Mouse (Mus musculus): ENCODE results near the gene Pgm5. TPM values are rescaled to one million over a fixed set of nuclear protein-coding genes. Genes with fewer than 3 reads are reported as not detected.

Gene Pgm5
- polyA plus RNA-seq, 1 experiment from 2014 or later: 0.44 TPM

GRCm38 (mm10) chr19:24848844-24849243, 12.8 kb downstream of the Pgm5 start:
- no peak for ATAC-seq (replicated peaks)
- no peaks in the 10 kb centered on the region for H3K27me3 ChIP-seq (replicated peaks)
- no peak overlapping the region for H3K9ac ChIP-seq
- H3K4me3 ChIP-seq: no peak overlapping the region
- 86% methylated on average over 2 of the region's 2 CpGs for WGBS
- no peaks in the 10 kb centered on the region for H3K9me3 ChIP-seq
- no peak overlapping the region for H3K4me2 ChIP-seq
- 0 out of 2 replicates have a peak, but pooled peaks cover 3% of the 10 kb centered on the region for H3K4me1 ChIP-seq
- H3K27ac ChIP-seq: no peak overlapping the region
- H3K36me3 ChIP-seq (replicated peaks): no peaks in the 10 kb centered on the region

DNA sequence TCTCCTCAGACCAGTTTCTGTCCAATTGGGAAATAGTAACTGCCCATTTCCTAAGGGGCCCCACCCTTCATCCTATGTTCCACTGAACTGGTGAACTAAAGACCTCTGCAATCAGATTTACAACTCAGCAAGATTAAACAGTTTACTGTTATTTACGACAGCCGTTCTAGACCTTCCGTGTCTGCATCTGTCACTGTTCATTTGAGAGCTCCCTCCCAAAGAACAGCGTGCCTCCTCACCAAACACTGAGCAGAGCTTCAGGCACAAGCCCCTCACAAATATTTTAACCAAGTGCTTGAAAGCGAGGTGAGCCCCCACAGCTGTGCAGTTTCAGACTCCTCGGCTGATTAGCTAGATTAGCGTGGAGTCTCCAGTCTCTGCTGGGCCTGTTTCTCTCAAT, 13.3 kb downstream of the Pgm5 start:
- WGBS: 55% methylated on average over 7 of the region's 7 CpGs
- H3K4me2 ChIP-seq: no peak overlapping the region
- ATAC-seq (replicated peaks): no peak
- 0 out of 2 replicates have a peak, but pooled peaks cover 3% of the 10 kb centered on the region for H3K4me1 ChIP-seq
- no peak overlapping the region for H3K27ac ChIP-seq
- H3K9ac ChIP-seq: no peak overlapping the region
- H3K4me3 ChIP-seq: no peak overlapping the region
- H3K9me3 ChIP-seq: no peaks in the 10 kb centered on the region
- no peaks in the 10 kb centered on the region for H3K36me3 ChIP-seq (replicated peaks)
- no peaks in the 10 kb centered on the region for H3K27me3 ChIP-seq (replicated peaks)

DNA sequence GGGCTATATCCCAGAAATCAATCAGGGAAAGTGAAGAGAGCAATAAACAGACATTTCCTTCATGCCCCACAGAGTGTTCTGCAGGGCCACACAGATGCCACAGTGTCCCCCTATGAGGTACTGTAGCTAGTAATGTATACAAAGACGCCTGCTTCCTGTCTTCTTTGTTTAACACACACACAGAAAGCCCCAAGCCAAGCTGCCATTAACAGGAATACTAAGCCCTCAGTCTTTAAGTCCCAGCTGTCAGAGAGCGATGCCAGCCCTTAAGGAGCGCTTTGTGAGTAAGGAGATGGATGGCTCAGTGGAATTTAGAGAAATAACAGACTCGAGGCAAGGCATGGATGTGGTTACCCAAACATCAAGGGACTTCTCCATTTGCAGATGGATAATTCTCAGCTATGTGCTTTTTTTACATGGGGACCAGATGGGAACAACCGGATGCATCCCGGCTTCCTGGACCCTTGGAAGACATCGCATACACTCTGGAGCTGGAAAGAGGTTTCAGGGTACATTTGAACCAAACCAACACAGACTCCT, 16.6 kb downstream of the Pgm5 start:
- Histone ChIP-seq H3K27ac (no peak overlapping the region), H3K4me2 (no peak overlapping the region), H3K36me3 (replicated peaks) (no peaks in the 10 kb centered on the region), H3K9ac (no peak overlapping the region), H3K27me3 (replicated peaks) (no peaks in the 10 kb centered on the region), H3K4me3 (no peak overlapping the region), H3K9me3 (no peaks in the 10 kb centered on the region), H3K4me1 (no peaks in the 10 kb centered on the region)
- peak; percentile 54; the same call in 1 of the 2 replicates for ATAC-seq (replicated peaks)
- WGBS: 57% methylated on average over 7 of the region's 7 CpGs

DNA sequence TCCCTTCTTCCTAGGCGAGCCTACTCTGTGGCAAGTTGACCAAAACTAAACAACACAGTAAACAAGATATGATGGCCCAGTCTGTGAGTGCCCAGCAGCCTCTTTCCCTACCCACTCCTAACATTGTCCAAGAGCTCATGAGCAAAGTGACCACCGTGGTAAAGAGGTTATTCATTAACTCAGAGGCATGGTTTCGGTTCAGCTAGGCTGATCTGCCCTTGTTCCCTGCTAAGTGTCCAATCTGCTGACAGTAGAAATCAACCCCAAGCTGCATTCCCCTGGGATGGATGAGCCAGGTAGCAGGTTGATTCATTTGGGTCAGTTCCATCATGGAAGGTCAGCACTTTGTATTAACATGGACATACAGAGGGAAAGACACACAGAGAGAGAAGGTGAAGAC, 19.6 kb downstream of the Pgm5 start:
- Histone ChIP-seq H3K4me1 (no peaks in the 10 kb centered on the region), H3K9ac (no peak overlapping the region), H3K4me2 (no peak overlapping the region), H3K4me3 (no peak overlapping the region), H3K27me3 (replicated peaks) (no peaks in the 10 kb centered on the region), H3K9me3 (no peaks in the 10 kb centered on the region), H3K36me3 (replicated peaks) (no peaks in the 10 kb centered on the region), H3K27ac (no peak overlapping the region)
- 92% methylated on average over 3 of the region's 3 CpGs for WGBS
- ATAC-seq (replicated peaks): no peak

DNA sequence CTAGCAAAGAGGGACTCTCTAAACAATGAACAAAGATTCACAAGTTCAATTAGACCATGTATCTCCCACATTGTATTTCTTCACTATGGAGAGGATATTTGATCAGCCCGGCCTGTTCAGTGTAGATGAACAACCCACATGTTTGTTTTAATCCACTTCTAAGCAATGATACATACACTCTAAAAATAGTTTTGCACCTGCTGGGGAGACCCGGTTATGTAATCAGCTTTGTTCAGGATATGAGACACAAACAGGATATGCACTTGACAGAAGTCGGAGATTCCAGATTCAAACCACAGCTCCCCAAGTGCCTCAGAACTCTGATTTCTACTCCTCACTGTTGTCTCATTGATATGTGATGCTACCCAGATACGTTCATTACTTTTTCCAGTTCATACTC, 37.1 kb downstream of the Pgm5 start:
- Histone ChIP-seq H3K9ac (no peak overlapping the region), H3K4me1 (no peaks in the 10 kb centered on the region), H3K9me3 (no peaks in the 10 kb centered on the region), H3K36me3 (replicated peaks) (no peaks in the 10 kb centered on the region), H3K27me3 (replicated peaks) (no peaks in the 10 kb centered on the region), H3K4me3 (no peak overlapping the region), H3K4me2 (no peak overlapping the region), H3K27ac (no peak overlapping the region)
- 87% methylated on average over 4 of the region's 4 CpGs for WGBS
- no peak for ATAC-seq (replicated peaks)

GRCm38 (mm10) chr19:24815661-24816221, 45.9 kb downstream of the Pgm5 start:
- Histone ChIP-seq H3K4me1 (peaks cover 7% of the 10 kb centered on the region; the same call in 1 of the 2 replicates), H3K27me3 (replicated peaks) (peaks cover 5% of the 10 kb centered on the region; the same call in 1 of the 2 replicates), H3K9ac (no peak overlapping the region), H3K4me3 (no peak overlapping the region), H3K36me3 (replicated peaks) (no peaks in the 10 kb centered on the region), H3K27ac (no peak overlapping the region), H3K4me2 (no peak overlapping the region), H3K9me3 (no peaks in the 10 kb centered on the region)
- 67% methylated on average over 12 of the region's 12 CpGs for WGBS
- ATAC-seq (replicated peaks): no peak

GRCm38 (mm10) chr19:24812861-24813293, 48.8 kb downstream of the Pgm5 start:
- H3K9ac ChIP-seq: no peak overlapping the region
- peak; percentile 72; the same call in 1 of the 2 replicates for ATAC-seq (replicated peaks)
- H3K27ac ChIP-seq: no peak overlapping the region
- H3K36me3 ChIP-seq (replicated peaks): no peaks in the 10 kb centered on the region
- no peaks in the 10 kb centered on the region for H3K9me3 ChIP-seq
- H3K4me2 ChIP-seq: no peak overlapping the region
- H3K4me3 ChIP-seq: no peak overlapping the region
- peaks cover 7% of the 10 kb centered on the region; the same call in 1 of the 2 replicates for H3K4me1 ChIP-seq
- H3K27me3 ChIP-seq (replicated peaks): peaks cover 14% of the 10 kb centered on the region; the same call in 1 of the 2 replicates
- WGBS: 19% methylated on average over 8 of the region's 8 CpGs

DNA sequence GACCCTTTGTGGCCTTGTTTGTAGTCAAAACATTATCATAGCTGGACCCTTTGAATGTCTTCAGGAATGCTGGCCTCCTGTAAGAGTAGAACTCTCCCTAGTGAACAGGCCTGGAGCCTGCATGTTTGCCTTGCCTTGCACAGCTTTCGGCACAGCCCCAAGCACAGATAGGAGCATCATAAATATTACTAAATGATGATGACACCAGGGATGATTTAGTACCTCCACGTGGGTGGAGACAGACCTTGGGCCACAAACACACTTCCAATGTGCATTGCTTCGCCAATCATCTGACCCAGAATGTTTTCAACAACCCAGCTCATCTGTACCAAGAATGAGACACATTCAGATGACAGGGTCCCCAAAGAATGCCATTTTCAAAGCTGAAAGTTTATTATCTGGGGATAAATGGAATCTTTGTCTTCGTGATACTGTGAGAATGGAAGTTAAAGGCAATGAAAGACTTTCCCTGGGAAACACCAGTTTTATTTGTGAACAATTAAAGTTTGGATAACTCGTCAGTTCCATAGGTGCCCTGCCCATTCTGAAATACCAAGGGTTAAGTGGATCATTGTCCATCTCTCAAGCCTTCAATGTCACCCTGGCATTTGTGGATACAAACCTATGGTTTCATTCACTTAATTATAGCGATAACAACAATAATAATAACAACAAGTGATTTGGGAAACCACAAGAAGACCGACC, 49.4 kb downstream of the Pgm5 start:
- WGBS: 33% methylated on average over 7 of the region's 7 CpGs
- no peaks in the 10 kb centered on the region for H3K9me3 ChIP-seq
- no peak overlapping the region for H3K4me3 ChIP-seq
- peaks cover 7% of the 10 kb centered on the region; the same call in 1 of the 2 replicates for H3K4me1 ChIP-seq
- H3K9ac ChIP-seq: no peak overlapping the region
- no peak overlapping the region for H3K4me2 ChIP-seq
- no peaks in the 10 kb centered on the region for H3K36me3 ChIP-seq (replicated peaks)
- no peak for ATAC-seq (replicated peaks)
- no peak overlapping the region for H3K27ac ChIP-seq
- peaks cover 14% of the 10 kb centered on the region; the same call in 1 of the 2 replicates for H3K27me3 ChIP-seq (replicated peaks)

DNA sequence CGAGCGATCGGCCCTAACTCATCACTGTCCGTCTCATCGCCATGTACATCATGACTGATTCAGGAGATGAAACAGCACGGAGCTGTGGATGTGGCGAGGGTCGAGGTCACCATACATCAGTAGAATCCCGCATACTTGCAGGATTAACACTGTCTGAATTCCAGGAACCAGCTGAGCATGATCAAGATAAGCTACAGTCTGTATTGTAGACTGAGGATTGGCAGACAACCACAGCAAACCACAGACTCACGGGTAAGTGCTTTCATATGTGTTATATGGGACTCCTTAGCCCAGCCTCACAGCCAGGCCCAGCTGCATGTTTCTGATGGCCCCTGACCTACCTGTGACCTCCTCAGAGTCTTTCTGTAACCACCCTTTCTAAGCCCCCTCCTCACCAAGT, 50.2 kb downstream of the Pgm5 start:
- no peaks in the 10 kb centered on the region for H3K9me3 ChIP-seq
- H3K27me3 ChIP-seq (replicated peaks): peaks cover 14% of the 10 kb centered on the region; the same call in 1 of the 2 replicates
- no peak overlapping the region for H3K4me3 ChIP-seq
- no peak overlapping the region for H3K27ac ChIP-seq
- H3K4me2 ChIP-seq: no peak overlapping the region
- H3K9ac ChIP-seq: no peak overlapping the region
- 73% methylated on average over 10 of the region's 10 CpGs for WGBS
- H3K4me1 ChIP-seq: peaks cover 7% of the 10 kb centered on the region; the same call in 1 of the 2 replicates
- H3K36me3 ChIP-seq (replicated peaks): no peaks in the 10 kb centered on the region
- no peak for ATAC-seq (replicated peaks)

DNA sequence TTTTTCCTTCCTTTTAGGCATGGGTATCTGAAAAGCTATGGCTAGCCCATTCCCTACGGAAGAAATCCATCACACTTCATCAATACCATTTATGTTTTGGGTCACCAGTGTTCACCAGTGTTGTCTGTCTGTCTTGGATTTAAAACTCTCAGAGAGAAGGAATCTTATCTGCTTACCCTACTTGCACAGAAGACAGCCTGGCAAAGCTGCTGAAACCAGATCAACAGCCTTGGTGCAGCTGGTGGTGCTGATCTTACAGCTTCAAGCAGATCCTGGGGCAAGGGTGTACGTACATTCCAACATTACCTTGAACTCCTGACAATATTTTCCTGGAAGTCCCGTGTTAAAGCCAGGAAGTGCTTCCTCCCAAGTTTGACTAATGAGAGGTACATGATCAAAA, 55.6 kb downstream of the Pgm5 start:
- Histone ChIP-seq H3K27ac (no peak overlapping the region), H3K27me3 (replicated peaks) (0 out of 2 replicates have a peak, but pooled peaks cover 10% of the 10 kb centered on the region), H3K4me1 (no peaks in the 10 kb centered on the region), H3K4me3 (no peak overlapping the region), H3K9ac (no peak overlapping the region), H3K4me2 (no peak overlapping the region), H3K36me3 (replicated peaks) (no peaks in the 10 kb centered on the region), H3K9me3 (no peaks in the 10 kb centered on the region)
- 92% methylated on average over 3 of the region's 3 CpGs for WGBS
- ATAC-seq (replicated peaks): no peak

DNA sequence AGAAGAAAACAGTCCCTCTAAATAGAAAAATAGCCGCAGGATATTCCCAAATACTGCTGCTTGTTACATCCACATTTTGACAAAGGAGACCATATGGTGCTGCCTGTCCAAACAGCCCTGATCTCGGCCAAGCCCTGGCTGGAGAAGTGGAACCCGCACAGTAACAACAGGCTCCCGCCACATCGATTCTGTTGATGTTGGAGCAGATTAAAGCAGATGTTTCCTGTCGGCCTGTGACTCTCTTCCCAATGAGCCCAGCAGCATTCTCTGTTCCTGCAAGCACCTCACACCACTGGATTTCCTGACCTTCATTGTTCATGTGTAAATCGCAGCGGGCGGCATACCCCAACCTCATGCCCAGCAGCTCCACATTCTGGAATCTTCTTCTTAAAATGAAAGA, 64.0 kb downstream of the Pgm5 start:
- Histone ChIP-seq H3K4me1 (no peaks in the 10 kb centered on the region), H3K27me3 (replicated peaks) (no peaks in the 10 kb centered on the region), H3K4me2 (no peak overlapping the region), H3K4me3 (no peak overlapping the region), H3K36me3 (replicated peaks) (no peaks in the 10 kb centered on the region), H3K9me3 (no peaks in the 10 kb centered on the region), H3K9ac (no peak overlapping the region), H3K27ac (no peak overlapping the region)
- 70% methylated on average over 9 of the region's 9 CpGs for WGBS
- no peak for ATAC-seq (replicated peaks)

- H3K27me3 ChIP-seq (replicated peaks): no peaks in the 10 kb centered on the region
- no peak overlapping the region for H3K4me3 ChIP-seq
- no peak; the same call in 1 of the 2 replicates for ATAC-seq (replicated peaks)
- no peaks in the 10 kb centered on the region for H3K36me3 ChIP-seq (replicated peaks)
- 70% methylated on average over 6 of the region's 6 CpGs for WGBS
- no peaks in the 10 kb centered on the region for H3K9me3 ChIP-seq
- H3K9ac ChIP-seq: no peak overlapping the region
- no peaks in the 10 kb centered on the region for H3K4me1 ChIP-seq
- H3K27ac ChIP-seq: no peak overlapping the region
- no peak overlapping the region for H3K4me2 ChIP-seq
Measured at GRCm38 (mm10) chr19:24794350-24794749, 67.3 kb downstream of the Pgm5 start.
